Mouse (Mus musculus) liver, embryonic 12.5 days (tissue): Measurements from ENCODE around the gene Ppm1m. TPM values are rescaled to one million over a fixed set of nuclear protein-coding genes. Genes with fewer than 3 reads are reported as not detected.

ENCODE experiments used
- ATAC-seq: fragments of 200-750 bp; cut with Nextera tagmentation; 2 replicates; pipeline ENCODE4 v1.8.0; 2017; ENCODE audit warnings: moderate number of reproducible peaks, mild to moderate bottlenecking, moderate library complexity
- H3K27ac ChIP-seq: fragments of 300-500 bp; sonication (generic); 2 replicates; pipeline ENCODE4 v1.5.1; 2016; ENCODE audit warnings: mild to moderate bottlenecking
- H3K27me3 ChIP-seq: fragments of 300-500 bp; sonication (generic); replicated peaks from 2 replicates; pipeline ENCODE4 v1.6.1; 2016; ENCODE audit warnings: mild to moderate bottlenecking, moderate library complexity
- H3K36me3 ChIP-seq: fragments of 300-500 bp; sonication (generic); 2 replicates; pipeline ENCODE4 v1.6.1; 2016; ENCODE audit warnings: mild to moderate bottlenecking, moderate library complexity
- H3K4me1 ChIP-seq: fragments of 300-500 bp; sonication (generic); 2 replicates; pipeline ENCODE4 v1.6.1; 2016
- H3K4me2 ChIP-seq: fragments of 300-500 bp; sonication (generic); 2 replicates; pipeline ENCODE4 v1.6.1; 2016; ENCODE audit warnings: mild to moderate bottlenecking, moderate library complexity
- H3K4me3 ChIP-seq: fragments of 300-500 bp; sonication (generic); 2 replicates; pipeline ENCODE4 v1.5.1; 2016; ENCODE audit warnings: mild to moderate bottlenecking, moderate library complexity
- H3K9ac ChIP-seq: fragments of 300-500 bp; sonication (generic); 2 replicates; pipeline ENCODE4 v1.6.1; 2016; ENCODE audit warnings: mild to moderate bottlenecking, moderate library complexity
- H3K9me3 ChIP-seq: fragments of 300-500 bp; sonication (generic); replicated peaks from 2 replicates; pipeline ENCODE4 v1.6.1; 2016; ENCODE audit warnings: mild to moderate bottlenecking, moderate library complexity
- WGBS: fragments of 180-500 bp; shearing (Covaris S2); methylation state at CpG from one replicate; pipeline ENCODE4 v1.1.7; 2016; ENCODE audit not compliant: insufficient replicate concordance; 5-methylcytosine and 5-hydroxymethylcytosine counted together
- polyA plus RNA-seq: library from polyadenylated mRNA; unstranded; fragments of >200 nt; fragmentation: Nextera tagmentation; extraction: Ambion mirVana; gene quantifications from 2 replicates; pipeline ENCODE4 v1.2.1, GENCODE M21; 2016

Gene Ppm1m
- polyA plus RNA-seq, 1 experiment from 2014 or later: 17.0 TPM

GRCm38 (mm10) chr9:106166709-106167108 lies 32.8 kb downstream of the Ppm1m start:
- H3K27me3 ChIP-seq: 0 out of 2 replicates have a peak, but pooled peaks cover 3% of the 10 kb centered on the region
- H3K4me2 ChIP-seq: no peak overlapping the region
- H3K9ac ChIP-seq: no peak overlapping the region
- peaks cover 8% of the 10 kb centered on the region for H3K4me1 ChIP-seq
- ATAC-seq: no peak
- no peaks in the 10 kb centered on the region for H3K36me3 ChIP-seq
- no peaks in the 10 kb centered on the region for H3K9me3 ChIP-seq
- WGBS: 38% methylated on average over 2 of the region's 2 CpGs
- H3K4me3 ChIP-seq: no peak overlapping the region
- no peak overlapping the region for H3K27ac ChIP-seq

- Histone ChIP-seq H3K4me2 (peak overlapping the region; percentile 74), H3K4me1 (peaks cover 12% of the 10 kb centered on the region), H3K36me3 (no peaks in the 10 kb centered on the region), H3K4me3 (peak overlapping the region; percentile 69), H3K9ac (peak overlapping the region; percentile 66; the same call in 1 of the 2 replicates), H3K27me3 (0 out of 2 replicates have a peak, but pooled peaks cover 3% of the 10 kb centered on the region), H3K9me3 (no peaks in the 10 kb centered on the region), H3K27ac (peak overlapping the region; percentile 80)
- ATAC-seq: no peak
- WGBS: 56% methylated on average over 5 of the region's 5 CpGs
Observed at GRCm38 (mm10) chr9:106160426-106160825, 39.1 kb downstream of the Ppm1m start.

- Histone ChIP-seq H3K4me1 (peaks cover 12% of the 10 kb centered on the region), H3K27me3 (0 out of 2 replicates have a peak, but pooled peaks cover 3% of the 10 kb centered on the region), H3K27ac (peak overlapping the region; percentile 80), H3K9me3 (no peaks in the 10 kb centered on the region), H3K4me3 (peak overlapping the region; percentile 69), H3K9ac (peak overlapping the region; percentile 66), H3K36me3 (no peaks in the 10 kb centered on the region), H3K4me2 (peak overlapping the region; percentile 74)
- peak; percentile 81 for ATAC-seq
- WGBS: 3% methylated on average over 24 of the region's 24 CpGs
Observed at GRCm38 (mm10) chr9:106159784-106160301, 39.7 kb downstream of the Ppm1m start.

GRCm38 (mm10) chr9:106159237-106159636 lies 40.3 kb downstream of the Ppm1m start:
- no peak overlapping the region for H3K27ac ChIP-seq
- ATAC-seq: no peak
- H3K4me1 ChIP-seq: peaks cover 12% of the 10 kb centered on the region
- H3K27me3 ChIP-seq: 0 out of 2 replicates have a peak, but pooled peaks cover 3% of the 10 kb centered on the region
- no peaks in the 10 kb centered on the region for H3K36me3 ChIP-seq
- H3K9me3 ChIP-seq: no peaks in the 10 kb centered on the region
- WGBS: 81% methylated on average over 9 of the region's 9 CpGs
- no peak overlapping the region for H3K9ac ChIP-seq
- peak overlapping the region; percentile 74 for H3K4me2 ChIP-seq
- H3K4me3 ChIP-seq: no peak overlapping the region

GRCm38 (mm10) chr9:106158037-106158491 lies 41.5 kb downstream of the Ppm1m start, which contains the start of gene Glyctk:
Gene Glyctk (minus strand): TSS chr9:106158138.
- Histone ChIP-seq H3K4me2 (peak within 1 kb of the TSS; percentile 46), H3K27me3 (peaks cover 3% of the 10 kb centered on the region; the same call in 1 of the 2 replicates), H3K9me3 (no peaks in the 10 kb centered on the region), H3K27ac (peak within 1 kb of the TSS; percentile 62), H3K4me1 (peaks cover 12% of the 10 kb centered on the region), H3K36me3 (no peaks in the 10 kb centered on the region), H3K4me3 (peak within 1 kb of the TSS; percentile 32), H3K9ac (0 out of 2 replicates have a peak within 1 kb of the TSS, but pooled peaks have one; percentile 42)
- ATAC-seq: peak; percentile 34
- WGBS: 67% methylated on average over 6 of the region's 6 CpGs

- H3K4me2 ChIP-seq: peak overlapping the region; percentile 46
- H3K36me3 ChIP-seq: no peaks in the 10 kb centered on the region
- peak; percentile 23; the same call in 1 of the 2 replicates for ATAC-seq
- 76% methylated on average over 10 of the region's 10 CpGs for WGBS
- H3K27me3 ChIP-seq: peaks cover 2% of the 10 kb centered on the region; the same call in 1 of the 2 replicates
- H3K9ac ChIP-seq: 0 out of 2 replicates have a peak overlapping the region, but pooled peaks have one; percentile 42
- H3K27ac ChIP-seq: peak overlapping the region; percentile 59; the same call in 1 of the 2 replicates
- H3K4me1 ChIP-seq: peaks cover 12% of the 10 kb centered on the region
- no peaks in the 10 kb centered on the region for H3K9me3 ChIP-seq
- peak overlapping the region; percentile 32 for H3K4me3 ChIP-seq
Observed at GRCm38 (mm10) chr9:106157623-106157925, 42.0 kb downstream of the Ppm1m start.

GRCm38 (mm10) chr9:106156921-106157622 lies 42.5 kb downstream of the Ppm1m start:
- ATAC-seq: no peak; the same call in 1 of the 2 replicates
- 75% methylated on average over 21 of the region's 21 CpGs for WGBS
- Histone ChIP-seq H3K27ac (peak overlapping the region; percentile 59; the same call in 1 of the 2 replicates), H3K9ac (0 out of 2 replicates have a peak overlapping the region, but pooled peaks have one; percentile 42), H3K4me3 (peak overlapping the region; percentile 32), H3K27me3 (peaks cover 4% of the 10 kb centered on the region), H3K4me2 (peak overlapping the region; percentile 46), H3K9me3 (no peaks in the 10 kb centered on the region), H3K36me3 (no peaks in the 10 kb centered on the region), H3K4me1 (peaks cover 12% of the 10 kb centered on the region)

- Histone ChIP-seq H3K9ac (no peak overlapping the region), H3K4me2 (peak overlapping the region; percentile 27), H3K4me3 (no peak overlapping the region), H3K27ac (no peak overlapping the region), H3K4me1 (peaks cover 12% of the 10 kb centered on the region), H3K9me3 (no peaks in the 10 kb centered on the region), H3K36me3 (no peaks in the 10 kb centered on the region), H3K27me3 (peaks cover 10% of the 10 kb centered on the region)
- ATAC-seq: no peak
- WGBS: 70% methylated on average over 5 of the region's 5 CpGs
Observed at GRCm38 (mm10) chr9:106156419-106156818, 43.1 kb downstream of the Ppm1m start.

- Histone ChIP-seq H3K4me1 (0 out of 2 replicates have a peak, but pooled peaks cover 6% of the 10 kb centered on the region), H3K27me3 (peaks cover 33% of the 10 kb centered on the region), H3K4me3 (no peak overlapping the region), H3K9ac (no peak overlapping the region), H3K4me2 (no peak overlapping the region), H3K27ac (no peak overlapping the region), H3K9me3 (no peaks in the 10 kb centered on the region), H3K36me3 (no peaks in the 10 kb centered on the region)
- ATAC-seq: no peak
- WGBS: 75% methylated on average over 9 of the region's 9 CpGs
Observed at GRCm38 (mm10) chr9:106154106-106154505, 45.4 kb downstream of the Ppm1m start.

GRCm38 (mm10) chr9:106149399-106149754 lies 50.2 kb downstream of the Ppm1m start:
- peaks cover 70% of the 10 kb centered on the region for H3K27me3 ChIP-seq
- H3K4me2 ChIP-seq: peak overlapping the region; percentile 44; the same call in 1 of the 2 replicates
- WGBS: 17% methylated on average over 10 of the region's 10 CpGs

GRCm38 (mm10) chr9:106148541-106149398 lies 50.8 kb downstream of the Ppm1m start:
- no peaks in the 10 kb centered on the region for H3K36me3 ChIP-seq
- no peak overlapping the region for H3K9ac ChIP-seq
- 0 out of 2 replicates have a peak, but pooled peaks have one; percentile 16 for ATAC-seq
- H3K9me3 ChIP-seq: no peaks in the 10 kb centered on the region
- no peak overlapping the region for H3K27ac ChIP-seq
- 4% methylated on average over 36 of the region's 36 CpGs for WGBS
- peaks cover 7% of the 10 kb centered on the region; the same call in 1 of the 2 replicates for H3K4me1 ChIP-seq
- peak overlapping the region; percentile 44 for H3K4me2 ChIP-seq
- peak overlapping the region; percentile 22 for H3K4me3 ChIP-seq
- peaks cover 70% of the 10 kb centered on the region for H3K27me3 ChIP-seq

More at GRCm38 (mm10) chr9:106149399-106149754, 50.2 kb downstream of the Ppm1m start:
- no peak for ATAC-seq
- Histone ChIP-seq H3K27ac (no peak overlapping the region), H3K36me3 (no peaks in the 10 kb centered on the region), H3K4me1 (peaks cover 7% of the 10 kb centered on the region; the same call in 1 of the 2 replicates), H3K9me3 (no peaks in the 10 kb centered on the region), H3K9ac (no peak overlapping the region), H3K4me3 (no peak overlapping the region)
